In genomic region chr11:32636275-32636674, GRCm38 (mm10) we compare ENCODE assay signal across 15 mouse cellular contexts.
"Had no signal": no experiment of that assay in that cellular context is flagged by ENCODE, and none has a peak within 500 bp of the region (broad histone marks: within the 10 kb centered on the region; RNA-seq: fewer than 3 reads in every experiment).

No protein-coding gene starts in this region.

- H3K9ac ChIP-seq: limb, embryonic 15.5 days; liver, embryonic 15.5 days; neural tube, embryonic 12.5 days had no signal

- DNase-seq: kidney, adult 11 months; kidney, adult 9 months; kidney, postnatal 36 days; layer of hippocampus, adult 9-11 months; layer of hippocampus, postnatal 36 days; lung, postnatal 4 days; midbrain, embryonic 14.5 days; thymus, adult 2 months; thymus, postnatal 25 days had no signal

- H3K9me3 ChIP-seq: limb, embryonic 15.5 days; liver, embryonic 15.5 days; megakaryocyte, embryonic 14.5 days; neural tube, embryonic 12.5 days had no signal

- H3K27me3 ChIP-seq: limb, embryonic 15.5 days; liver, embryonic 15.5 days; megakaryocyte, embryonic 14.5 days; neural tube, embryonic 12.5 days had no signal

- H3K36me3 ChIP-seq: limb, embryonic 15.5 days; liver, embryonic 15.5 days; neural tube, embryonic 12.5 days had no signal

- H3K4me3 ChIP-seq: limb, embryonic 15.5 days; liver, embryonic 15.5 days; megakaryocyte, embryonic 14.5 days; myocyte; neural tube, embryonic 12.5 days had no signal

- H3K4me2 ChIP-seq: limb, embryonic 15.5 days; liver, embryonic 15.5 days; neural tube, embryonic 12.5 days had no signal

- H3K4me1 ChIP-seq: neural tube, embryonic 12.5 days had no signal

- H3K27ac ChIP-seq: kidney, postnatal 0 days; limb, embryonic 15.5 days; liver, embryonic 15.5 days; neural tube, embryonic 12.5 days had no signal
